Mouse (Mus musculus): Measurements from ENCODE around the gene Zc3h10.
A peak's percentile ranks its signal among the peaks of the same experiment; 100 is the strongest.

DNA sequence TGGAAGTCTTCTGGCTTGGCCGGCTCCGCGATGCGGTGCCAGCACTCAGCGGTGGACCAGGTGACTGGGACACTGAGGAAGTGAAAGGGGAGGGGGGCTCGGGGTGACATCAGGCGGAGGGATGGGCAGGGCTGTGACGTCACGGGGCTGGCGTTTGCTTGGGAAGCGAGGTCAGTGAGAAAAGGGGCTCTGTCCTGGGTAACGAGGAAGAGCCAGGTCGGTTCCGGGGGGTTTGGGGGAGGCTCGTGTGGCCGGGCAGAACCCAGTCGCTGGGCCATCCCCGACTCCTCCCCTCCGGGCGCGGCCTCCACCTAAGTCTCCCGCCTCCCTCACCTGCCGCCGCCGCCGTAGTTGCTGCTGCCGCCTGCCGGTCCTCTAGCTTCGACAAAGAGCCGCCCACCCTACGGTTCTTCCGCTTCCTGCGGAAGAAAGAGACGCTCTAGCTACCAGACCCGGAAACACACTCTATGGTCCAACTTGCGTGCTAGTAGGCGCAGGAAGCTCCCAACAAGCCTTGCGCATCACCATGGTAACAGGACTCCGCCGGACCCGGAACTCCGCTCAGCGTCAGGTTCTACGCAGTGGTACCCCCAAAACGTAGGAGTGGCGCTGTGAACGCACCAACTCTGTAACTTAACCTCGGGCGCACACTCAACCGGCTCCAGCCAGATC, at the start of gene Zc3h10:
- TF ChIP-seq CTCF (IDR thresholded peaks at IDR 0.05; ENCODE audit: low read depth) = peak; percentile 80
- TF ChIP-seq EP300 (optimal IDR thresholded peaks at IDR 0.05) = no peak

All from stomach, postnatal 0 days (tissue).